Mouse (Mus musculus) ES-Bruce4 (cell line): Measurements from ENCODE around the gene Inpp5d.

Experiments
- CTCF ChIP-seq: IDR thresholded peaks from one replicate; pipeline ENCODE4 v1.8.1; 2011; ENCODE audit warnings: low read depth, low read length
- POLR2A ChIP-seq: IDR thresholded peaks from one replicate; pipeline ENCODE4 v1.8.1; 2011; ENCODE audit warnings: low read length; ENCODE audit not compliant: insufficient read depth

- TF ChIP-seq POLR2A (no peak), CTCF (no peak)
Observed at GRCm38 (mm10) chr1:87765741-87766140, 145.6 kb downstream of the Inpp5d start.
